Mouse (Mus musculus) testis, postnatal 14 days (tissue): ENCODE measurements at regions not wholly inside any gene's neighbourhood (a gene's known extent, or its start where the extent isn't known, plus 50 kb on each side); places are given as distances from the start of the nearest gene placed in this dataset.

Source experiments
- DNase-seq: peaks from one replicate; pipeline ENCODE4 v3.0.0; 2021; ENCODE audit warnings: low spot score

DNA sequence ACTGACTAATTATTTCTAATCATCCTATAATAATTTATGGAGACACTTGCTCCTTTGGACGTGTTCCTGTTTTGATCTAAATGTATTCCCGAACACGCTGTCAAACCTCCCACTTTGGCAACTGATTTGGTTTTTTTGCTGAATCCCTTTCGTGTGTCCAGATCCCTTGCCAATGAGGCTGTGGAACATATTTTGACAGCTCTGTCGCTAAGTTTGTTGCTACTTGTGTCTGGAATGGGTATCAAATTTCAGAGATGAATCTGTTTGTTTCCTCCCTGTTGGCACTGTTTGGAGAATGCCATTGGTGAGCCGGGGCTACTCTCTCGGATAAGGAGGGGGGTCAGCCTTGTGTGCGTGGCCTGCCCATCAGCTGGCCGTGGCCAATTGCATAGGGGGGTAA, 277.2 kb upstream of the Tshz3 start:
- no peak for DNase-seq

DNA sequence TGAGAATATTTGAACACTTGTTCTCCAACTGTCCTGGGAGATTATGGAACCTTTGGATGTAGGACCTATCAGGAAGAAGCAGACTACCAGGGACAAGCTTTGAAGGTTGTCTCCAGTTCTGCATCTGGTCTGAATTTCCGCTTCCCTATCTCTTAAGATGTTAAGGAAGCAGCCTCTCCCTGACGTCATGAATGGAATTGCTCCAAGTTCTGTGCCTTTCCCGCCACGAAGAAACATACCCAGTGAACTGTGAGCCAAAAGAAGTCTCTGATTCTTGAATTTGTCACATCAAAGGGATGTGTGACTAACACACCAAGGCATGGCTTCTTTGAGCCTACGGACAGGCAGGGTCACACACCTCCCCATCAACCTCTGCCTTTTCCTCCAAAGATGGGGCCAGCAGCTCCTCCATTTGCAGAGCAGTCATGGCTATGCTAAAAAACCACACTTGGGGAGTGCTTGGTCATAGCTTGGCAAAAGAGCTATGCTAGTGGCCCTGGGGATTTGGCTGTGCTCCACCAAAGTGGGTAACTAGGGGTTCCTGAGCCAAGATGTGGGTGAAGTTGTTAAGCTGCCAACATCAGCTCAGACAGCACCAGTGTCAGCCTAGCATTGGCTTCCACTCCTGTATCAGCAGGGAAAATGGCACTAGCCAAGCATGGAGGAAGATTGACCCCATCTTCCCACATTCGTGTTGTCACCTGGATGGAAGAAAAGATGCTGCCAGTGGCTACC, 248.6 kb upstream of the Tshz3 start:
- no peak for DNase-seq

DNA sequence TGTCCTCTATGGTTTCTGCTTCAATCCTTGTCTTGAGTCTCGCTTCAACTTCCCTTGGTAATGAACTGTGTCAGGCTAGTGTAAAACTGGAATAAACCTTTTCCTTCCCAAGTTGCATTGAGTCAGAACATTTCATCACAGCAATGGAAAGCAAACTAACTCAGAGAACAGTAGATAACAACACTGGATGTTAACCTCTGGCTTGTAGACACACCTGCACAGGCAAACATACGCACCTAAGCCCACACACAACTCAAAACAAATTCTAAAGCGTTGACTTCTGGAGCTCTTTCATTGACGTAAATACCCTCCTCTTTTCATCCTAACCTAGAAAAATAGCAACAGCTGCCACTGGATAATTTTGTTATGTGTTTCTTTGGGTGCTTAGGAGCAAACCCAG, 244.1 kb upstream of the Tshz3 start:
- DNase-seq, result no peak

DNA sequence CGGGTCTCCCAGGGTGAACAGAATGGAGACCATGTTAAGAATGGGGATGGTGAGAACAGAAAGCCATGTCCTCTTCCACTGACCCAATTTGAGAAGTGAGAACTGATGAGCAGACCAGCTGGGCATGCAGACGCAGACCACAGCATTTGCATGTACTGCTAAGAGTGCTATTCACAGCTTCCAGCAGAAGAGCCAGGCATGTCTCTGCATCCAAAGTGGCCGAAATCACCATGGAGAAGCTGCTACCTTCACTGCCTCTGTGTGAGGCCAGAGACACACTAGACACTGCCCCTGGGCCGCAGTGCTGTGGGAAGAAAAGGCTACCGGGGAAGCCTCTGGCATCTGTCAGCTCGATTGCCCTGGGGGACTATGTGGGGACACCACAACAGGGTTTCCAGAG, 241.8 kb upstream of the Tshz3 start:
- no peak for DNase-seq

DNA sequence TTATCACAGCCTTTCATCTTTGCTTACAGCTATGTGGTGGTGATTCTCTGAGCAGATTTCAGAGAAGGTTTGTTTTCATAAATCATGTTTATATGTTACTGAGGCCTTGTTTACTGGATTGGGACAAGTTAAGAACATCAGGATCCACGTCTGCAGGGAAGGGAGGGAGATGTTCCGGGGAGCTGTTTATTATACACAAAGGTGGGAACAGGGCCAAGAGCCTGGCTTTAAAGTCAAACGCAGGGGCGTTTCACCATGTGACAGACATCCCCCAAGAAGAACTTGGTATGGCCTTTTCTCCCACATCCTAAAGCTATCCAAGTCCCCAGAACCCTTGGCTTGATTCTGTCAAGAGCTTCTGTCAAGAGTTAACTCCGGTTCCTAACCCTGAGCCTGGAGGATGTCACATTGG, 235.5 kb upstream of the Tshz3 start:
- DNase-seq, result no peak

DNA sequence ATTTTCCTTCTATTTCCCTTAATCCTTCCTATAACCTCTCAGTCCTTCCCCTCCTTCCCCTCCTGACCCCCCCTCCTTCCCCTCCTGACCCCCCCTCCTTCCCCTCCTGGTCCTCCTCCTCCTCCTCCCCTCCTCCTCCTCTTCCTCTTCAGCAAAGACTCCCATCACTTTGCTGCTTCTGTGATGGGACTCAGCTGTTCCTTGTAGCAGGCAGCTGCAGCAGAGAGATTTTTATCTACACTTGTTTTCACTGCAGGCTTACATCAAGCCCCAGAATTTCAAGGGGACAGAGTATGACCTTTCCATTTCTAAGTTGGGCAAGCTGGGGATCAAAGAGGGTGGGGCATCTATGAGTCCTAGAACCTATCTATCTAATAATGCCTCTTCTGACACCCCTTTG, 228.5 kb upstream of the Tshz3 start:
- no peak for DNase-seq

- DNase-seq, result no peak
These were observed 224.4 kb upstream of the Tshz3 start for GRCm38 (mm10) chr7:36473532-36473931.

DNA sequence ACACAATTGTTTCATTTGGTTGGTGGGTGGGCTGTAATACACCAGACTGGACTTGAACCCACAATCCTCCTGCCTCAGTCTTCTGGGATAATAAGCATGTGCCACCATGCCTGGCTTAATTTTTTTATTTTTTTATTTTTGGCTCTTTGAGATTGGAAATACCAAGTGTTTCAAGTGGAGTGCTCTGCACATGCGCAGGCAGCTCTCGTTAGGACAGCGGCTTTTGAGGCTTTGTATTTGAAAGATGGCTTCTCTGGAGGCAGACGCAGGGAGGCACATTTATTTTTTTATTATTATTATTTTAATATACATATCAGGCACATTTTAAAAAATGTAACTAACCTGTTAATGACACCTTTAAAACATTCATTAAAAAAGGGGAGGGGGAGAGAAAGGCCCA, 221.5 kb upstream of the Tshz3 start:
- DNase-seq, result no peak

DNA sequence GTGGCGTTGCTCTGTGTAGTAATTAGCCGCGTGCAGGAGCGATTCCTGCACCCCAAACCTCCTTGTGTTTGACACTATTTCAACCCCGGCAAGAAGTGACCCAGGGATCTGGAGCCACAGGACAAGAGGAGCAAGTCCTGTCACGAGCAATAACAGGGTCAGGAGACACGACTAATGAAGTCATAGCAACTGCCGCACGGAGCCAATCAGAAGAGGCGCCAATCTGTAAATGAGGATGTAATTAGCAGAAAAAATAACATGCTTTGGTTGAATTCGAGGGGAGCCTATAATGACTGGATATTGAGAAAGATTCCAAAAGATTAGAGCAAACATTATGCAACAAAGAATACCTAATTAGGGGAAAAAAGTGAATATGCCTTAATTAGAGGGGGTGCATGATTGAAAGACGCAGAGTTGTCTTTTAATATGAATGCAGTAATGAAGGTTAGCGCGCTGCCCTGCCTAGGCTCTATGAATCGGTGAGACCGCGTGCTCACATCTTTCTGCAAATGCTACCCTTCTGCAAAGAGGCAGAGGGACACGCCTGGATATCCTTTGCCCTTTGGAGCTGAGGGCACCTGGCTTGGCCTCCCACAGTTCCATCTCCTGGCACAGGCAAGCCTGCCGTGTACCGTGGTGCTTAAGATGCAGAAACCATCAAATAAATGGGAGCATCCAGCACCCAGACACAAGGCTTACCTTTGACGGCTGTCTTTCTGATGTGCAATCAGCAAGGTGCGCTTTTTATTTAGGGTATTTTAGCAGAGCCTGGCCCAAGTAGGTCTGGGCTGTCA, 220.9 kb upstream of the Tshz3 start:
- DNase-seq, result no peak

GRCm38 (mm10) chr7:36488155-36488554, 209.8 kb upstream of the Tshz3 start:
- DNase-seq, result no peak

DNA sequence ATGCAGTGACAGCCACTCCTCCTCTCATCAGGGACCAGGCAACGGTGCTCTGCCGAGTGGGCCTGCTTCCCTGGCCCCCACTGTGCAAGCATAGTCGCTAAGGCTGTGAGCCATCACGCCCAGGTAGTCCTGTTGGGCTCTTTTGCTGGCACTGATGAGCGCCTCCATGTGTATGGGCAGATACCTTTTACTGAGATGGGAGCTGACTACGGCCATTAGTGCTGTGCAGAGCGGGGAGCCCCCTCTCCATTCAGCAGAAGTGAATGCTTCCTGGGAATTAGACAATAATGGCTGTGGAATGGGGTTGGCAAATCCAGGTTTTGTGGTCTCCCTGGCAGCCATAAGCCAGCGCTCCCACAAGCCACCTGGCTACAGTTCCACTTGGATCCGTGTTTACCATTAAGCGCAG, 206.7 kb upstream of the Tshz3 start:
- no peak for DNase-seq

GRCm38 (mm10) chr7:36504010-36504875, 193.7 kb upstream of the Tshz3 start:
- no peak for DNase-seq

GRCm38 (mm10) chr7:36507895-36508431, 190.0 kb upstream of the Tshz3 start:
- DNase-seq, result no peak

DNA sequence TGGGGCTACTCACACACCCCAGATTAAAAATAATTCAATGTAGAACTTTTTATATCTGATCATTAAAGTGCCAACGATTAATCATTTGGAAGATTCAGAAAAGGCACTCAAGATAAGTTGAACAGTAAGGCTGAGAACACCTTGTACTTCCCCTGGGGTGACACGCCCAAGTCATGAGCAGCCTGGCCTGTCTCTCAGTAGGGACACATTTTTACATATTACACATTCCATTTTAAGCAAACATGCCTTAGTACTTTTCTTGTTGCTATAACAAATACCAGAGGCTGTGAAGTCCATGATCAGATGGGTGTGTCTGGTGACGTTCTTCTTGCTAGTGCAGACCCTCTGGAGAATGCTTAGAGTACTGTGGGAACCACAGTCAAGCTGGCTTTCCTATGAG, 184.2 kb upstream of the Tshz3 start:
- DNase-seq, result no peak

DNA sequence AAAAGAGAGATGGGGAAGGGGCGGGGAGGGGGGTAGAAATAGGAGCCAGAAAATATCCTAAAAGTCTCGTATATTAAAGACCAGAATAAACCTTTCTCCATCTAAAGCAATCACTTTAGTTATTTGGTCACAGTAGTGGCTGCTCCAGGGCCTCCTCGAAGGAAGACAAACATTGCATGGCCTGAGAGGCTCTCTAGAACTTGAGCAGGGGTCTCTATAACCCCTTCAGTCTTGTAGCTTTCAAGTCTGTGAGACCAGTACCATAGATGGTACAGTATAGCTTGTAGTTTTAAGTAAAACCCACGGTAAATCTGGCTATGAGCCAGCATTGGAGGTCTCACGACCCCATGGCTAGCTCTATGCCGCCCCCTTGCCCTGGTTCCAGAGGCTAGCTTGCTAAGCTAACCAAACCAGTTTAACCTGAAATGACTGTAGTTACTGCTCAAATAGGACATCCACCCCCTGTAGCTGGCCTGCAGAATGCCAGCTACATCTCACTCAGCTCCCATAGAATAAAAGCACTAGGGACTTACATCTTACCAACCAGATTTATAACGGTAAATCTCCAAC, 181.7 kb upstream of the Tshz3 start:
- no peak for DNase-seq

- no peak for DNase-seq
These were observed 178.9 kb upstream of the Tshz3 start for GRCm38 (mm10) chr7:36519027-36519426.

DNA sequence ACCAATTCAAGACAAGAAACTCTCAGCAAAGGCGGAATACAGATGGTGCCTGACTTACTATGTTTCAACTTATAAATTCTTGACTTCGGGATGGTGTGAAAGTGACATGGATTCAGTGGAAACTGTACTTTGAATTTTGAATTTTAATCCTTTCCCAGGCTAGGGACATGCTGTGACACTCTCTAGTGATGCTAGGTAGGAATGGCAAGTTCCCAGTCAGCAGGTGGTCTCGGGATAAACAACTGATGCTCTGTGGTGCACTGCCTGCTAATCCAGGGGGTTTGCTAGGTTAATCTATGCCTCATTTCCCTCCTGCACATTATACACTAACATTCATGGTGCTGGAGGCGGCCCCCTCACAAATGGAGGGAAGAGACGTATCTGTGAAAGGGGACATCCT, 175.0 kb upstream of the Tshz3 start:
- DNase-seq, result no peak

- DNase-seq, result no peak
These were observed 171.8 kb upstream of the Tshz3 start for GRCm38 (mm10) chr7:36526148-36526547.

GRCm38 (mm10) chr7:36526692-36527091, 171.2 kb upstream of the Tshz3 start:
- DNase-seq, result no peak

DNA sequence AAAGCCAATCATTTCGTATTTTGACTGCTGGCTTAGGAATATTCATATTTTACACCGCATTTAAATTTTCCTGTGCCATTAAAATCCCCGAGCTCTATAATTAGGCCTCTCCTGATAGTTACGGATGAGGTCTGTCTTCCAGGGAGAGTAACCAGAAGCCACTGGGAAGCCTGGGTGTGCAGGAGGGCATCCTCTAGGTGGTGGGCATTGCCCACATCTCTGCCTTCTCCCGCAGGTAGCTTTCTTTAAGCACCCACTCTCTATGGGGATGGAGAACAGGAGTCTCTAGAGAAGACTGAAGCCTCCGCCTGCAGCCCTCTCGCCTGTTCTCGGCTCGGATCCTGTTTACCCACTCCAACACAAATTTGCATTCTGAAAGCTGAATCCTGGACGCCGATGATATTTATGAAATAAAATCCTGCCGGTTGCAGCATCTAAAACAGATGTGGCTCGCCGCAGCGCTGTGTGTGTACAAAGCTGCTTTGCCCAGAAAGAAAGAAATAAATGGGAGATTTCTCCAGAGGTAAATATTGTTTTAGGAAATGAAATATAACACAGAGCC, 168.3 kb upstream of the Tshz3 start:
- DNase-seq, result no peak

- DNase-seq, result no peak
These were observed 166.4 kb upstream of the Tshz3 start for GRCm38 (mm10) chr7:36531559-36531958.

DNA sequence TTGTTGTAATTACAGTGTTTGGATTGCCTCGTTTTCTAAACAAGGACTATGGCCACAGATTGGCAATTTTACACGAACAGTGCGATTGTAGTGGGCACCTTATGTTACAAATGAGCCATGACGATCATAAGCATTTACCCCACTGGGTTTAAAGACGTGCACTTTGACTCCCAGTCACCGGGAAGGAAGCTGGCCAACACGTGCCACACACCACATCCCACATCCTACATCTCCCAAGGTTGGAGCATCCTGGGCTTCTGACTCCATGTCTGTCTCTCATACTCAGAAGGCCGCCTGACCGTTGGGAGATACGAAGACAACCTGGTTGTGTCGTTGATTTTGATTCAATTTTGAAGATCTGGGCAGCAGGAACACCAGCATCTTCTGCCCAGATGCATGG, 159.8 kb upstream of the Tshz3 start:
- no peak for DNase-seq
